Mouse (Mus musculus): ENCODE results near the gene Reps2.

- TF ChIP-seq CTCF (IDR thresholded peaks at IDR 0.05; ENCODE audit: low read depth): no peak
- no peak for TF ChIP-seq EP300 (IDR thresholded peaks at IDR 0.05; ENCODE audit: low read depth)
Observed at GRCm38 (mm10) chrX:162455364-162455763, 188.1 kb downstream of the Reps2 start.

All from heart, postnatal 0 days (tissue).